Mouse (Mus musculus) C2C12 (cell line): Measurements from ENCODE around the gene Tmem30a.
A peak's percentile ranks its signal among the peaks of the same experiment; 100 is the strongest.

Experiments
- CEBPB ChIP-seq: IDR thresholded peaks from one replicate; pipeline ENCODE4 v1.6.1; 2011; ENCODE audit warnings: low read depth, mild to moderate bottlenecking, control low read depth, moderate library complexity
- CTCF ChIP-seq: IDR thresholded peaks from one replicate; pipeline ENCODE4 v1.5.1; 2011; ENCODE audit not compliant: control insufficient read depth, insufficient read depth, insufficient read length
- MYOD1 ChIP-seq: IDR thresholded peaks from one replicate; pipeline ENCODE4 v1.6.1; 2011; ENCODE audit warnings: low read depth; ENCODE audit not compliant: control insufficient read depth, insufficient read length
- MYOG ChIP-seq: IDR thresholded peaks from one replicate; pipeline ENCODE4 v1.6.1; 2011; ENCODE audit not compliant: control insufficient read depth, insufficient read length; ENCODE audit errors: extremely low read depth
- USF1 ChIP-seq: IDR thresholded peaks from one replicate; pipeline ENCODE4 v1.6.1; 2011; ENCODE audit warnings: low read depth, mild to moderate bottlenecking, control low read depth, moderate library complexity

- TF ChIP-seq CTCF: no peak
- no peak for TF ChIP-seq MYOG
- TF ChIP-seq USF1: peak; percentile 53
- TF ChIP-seq MYOD1: no peak
- no peak for TF ChIP-seq CEBPB
Measured at GRCm38 (mm10) chr9:79805426-79805825, 12.1 kb upstream of the Tmem30a start.
